Mouse (Mus musculus): ENCODE measurements around the gene Trmt112.

GRCm38 (mm10) chr19:6931002-6931401, 21.5 kb downstream of the Trmt112 start:
- TF ChIP-seq CTCF (IDR thresholded peaks at IDR 0.05) (no peak), POLR2A (IDR thresholded peaks at IDR 0.05; ENCODE audit: insufficient read depth, low read depth, low read length) (no peak), EP300 (IDR thresholded peaks at IDR 0.05; ENCODE audit: insufficient read depth, low read depth, low read length) (no peak)

All from heart, adult 2 months (tissue).